Mouse (Mus musculus) liver, adult 2 months (tissue): ENCODE data around the gene Olfr984.

ENCODE experiments used
- CTCF ChIP-seq: fragments of 200-500 bp; IDR thresholded peaks from 2 replicates; pipeline ENCODE4 v1.5.1; 2011; ENCODE audit warnings: low read depth, low read length, control low read depth
- POLR2A ChIP-seq: fragments of 200-500 bp; IDR thresholded peaks from 2 replicates; pipeline ENCODE4 v1.6.1; 2011; ENCODE audit warnings: low read length, control low read depth; ENCODE audit not compliant: insufficient read depth; ENCODE audit errors: extremely low read depth

DNA sequence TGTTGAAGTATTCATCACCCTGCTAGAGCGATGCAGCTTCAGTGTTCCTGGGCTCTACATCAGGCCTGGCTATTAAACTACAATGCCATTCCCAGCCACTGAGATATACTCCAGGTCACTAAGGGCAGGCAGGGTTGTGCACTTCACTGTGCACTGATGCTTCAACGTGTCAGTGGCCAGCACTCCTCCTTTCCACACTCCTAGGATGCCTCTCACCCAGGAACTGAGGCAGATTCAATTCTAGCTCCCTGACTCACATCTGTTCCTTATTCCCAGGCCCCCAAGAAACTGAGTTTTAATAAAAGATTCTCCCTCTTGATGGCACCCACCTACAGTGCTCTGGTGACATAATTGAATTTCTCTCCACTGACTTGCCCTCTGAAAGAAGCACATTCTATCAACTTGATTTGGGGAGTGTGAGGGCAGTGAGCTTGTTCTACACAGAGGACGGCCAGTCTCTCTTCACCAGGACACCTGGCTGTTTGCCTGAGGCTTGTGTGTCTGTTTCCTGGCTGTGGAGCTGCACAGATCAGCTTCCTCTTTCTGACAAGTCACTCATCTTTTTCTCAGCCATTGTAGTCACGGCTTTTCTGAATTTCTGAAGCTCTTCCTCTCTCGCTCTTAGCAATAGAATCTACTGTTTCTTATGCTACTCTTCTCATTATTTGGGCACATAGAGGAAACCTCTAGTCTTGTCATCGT is 23.1 kb upstream of the Olfr984 start:
- no peak for TF ChIP-seq CTCF
- no peak for TF ChIP-seq POLR2A
